29 mouse cellular contexts compared by ENCODE assay signal in genomic region chr7:34667874-34668273, GRCm38 (mm10). TPM values are rescaled to one million over a fixed set of nuclear protein-coding genes. Genes with fewer than 3 reads are reported as not detected.
DNase-seq lines count a peak whose midpoint lies in the region; ATAC-seq and TF ChIP-seq lines count a peak whose summit lies in the region.
"Had no signal": no experiment of that assay in that cellular context is flagged by ENCODE, and none has a peak within 500 bp of the region (broad histone marks: within the 10 kb centered on the region; RNA-seq: fewer than 3 reads in every experiment).

No protein-coding gene starts in this region.

- no peak overlapping the region for H3K27ac ChIP-seq in stomach, embryonic 15.5 days
- H3K27ac ChIP-seq in stomach, postnatal 0 days (replicated peaks) = no peak overlapping the region
- H3K27ac ChIP-seq in kidney, embryonic 15.5 days = peak overlapping the region; percentile 57
- H3K27ac ChIP-seq: embryonic facial prominence, embryonic 12.5 days; gastrocnemius, adult 2 months; heart, embryonic 13.5 days; hindbrain, embryonic 10.5 days; hindbrain, embryonic 15.5 days; liver, embryonic 12.5 days; midbrain, embryonic 12.5 days; neural tube, embryonic 12.5 days had no signal

- H3K4me3 ChIP-seq in stomach, embryonic 15.5 days (replicated peaks) = no peak overlapping the region
- H3K4me3 ChIP-seq in stomach, postnatal 0 days (ENCODE audit: low read depth, low read length) = no peak overlapping the region
- no peak overlapping the region for H3K4me3 ChIP-seq in kidney, embryonic 15.5 days (replicated peaks)
- H3K4me3 ChIP-seq: embryonic facial prominence, embryonic 12.5 days; gastrocnemius, adult 2 months; heart, embryonic 13.5 days; hindbrain, embryonic 10.5 days; hindbrain, embryonic 15.5 days; liver, embryonic 12.5 days; megakaryocyte, embryonic 14.5 days; midbrain, embryonic 12.5 days; myocyte; neural tube, embryonic 12.5 days had no signal

- H3K27me3 ChIP-seq in stomach, embryonic 15.5 days (replicated peaks) = 0 out of 2 replicates have a peak, but pooled peaks cover 4% of the 10 kb centered on the region
- no peaks in the 10 kb centered on the region for H3K27me3 ChIP-seq in stomach, postnatal 0 days (ENCODE audit: control insufficient read depth, insufficient read depth, low read length)
- peaks cover 4% of the 10 kb centered on the region for H3K27me3 ChIP-seq in kidney, embryonic 15.5 days

- no peak for DNase-seq in stomach, postnatal 0 days (ENCODE audit: low spot score)
- peak; percentile 66 to 76 for DNase-seq in kidney, postnatal 25 days
- no peak for DNase-seq in heart, postnatal 14 days
- no peak for DNase-seq in cerebellum, postnatal 10 days
- no peak for DNase-seq in heart, adult 11 months
- DNase-seq: adrenal gland, adult 2 months; cerebellum, adult 9-10 months; embryo, embryonic 11 days; gastrocnemius, adult 2 months; heart, postnatal 10 days; left cerebral cortex, postnatal 4 days; liver, postnatal 0 days; lung, postnatal 4 days; right cerebral cortex, postnatal 4 days; thymus, postnatal 14 days had no signal

- no peak for TF ChIP-seq CTCF in stomach, postnatal 0 days (IDR thresholded peaks at IDR 0.05; ENCODE audit: low read depth)

- no peaks in the 10 kb centered on the region for H3K36me3 ChIP-seq in stomach, embryonic 15.5 days
- no peaks in the 10 kb centered on the region for H3K36me3 ChIP-seq in stomach, postnatal 0 days (ENCODE audit: control insufficient read depth, insufficient read depth, low read length)
- H3K36me3 ChIP-seq in kidney, embryonic 15.5 days = no peaks in the 10 kb centered on the region
- H3K36me3 ChIP-seq: embryonic facial prominence, embryonic 12.5 days; heart, embryonic 13.5 days; hindbrain, embryonic 10.5 days; hindbrain, embryonic 15.5 days; liver, embryonic 12.5 days; midbrain, embryonic 12.5 days; neural tube, embryonic 12.5 days had no signal

- TF ChIP-seq EP300 in stomach, postnatal 0 days (optimal IDR thresholded peaks at IDR 0.05) = no peak

- no peak overlapping the region for H3K4me2 ChIP-seq in stomach, embryonic 15.5 days
- no peak overlapping the region for H3K4me2 ChIP-seq in stomach, postnatal 0 days (replicated peaks; ENCODE audit: low read depth)
- no peak overlapping the region for H3K4me2 ChIP-seq in kidney, embryonic 15.5 days
- H3K4me2 ChIP-seq: embryonic facial prominence, embryonic 12.5 days; heart, embryonic 13.5 days; hindbrain, embryonic 15.5 days; liver, embryonic 12.5 days; midbrain, embryonic 12.5 days; neural tube, embryonic 12.5 days had no signal

- H3K9ac ChIP-seq in stomach, embryonic 15.5 days = no peak overlapping the region
- H3K9ac ChIP-seq in stomach, postnatal 0 days (ENCODE audit: low read length) = no peak overlapping the region
- no peak overlapping the region for H3K9ac ChIP-seq in kidney, embryonic 15.5 days
- H3K9ac ChIP-seq: embryonic facial prominence, embryonic 12.5 days; heart, embryonic 13.5 days; hindbrain, embryonic 15.5 days; liver, embryonic 12.5 days; liver, postnatal 0 days; midbrain, embryonic 12.5 days; neural tube, embryonic 12.5 days had no signal

- 0 out of 2 replicates have a peak, but pooled peaks have one; percentile 16 for ATAC-seq in stomach, embryonic 15.5 days (ENCODE audit: insufficient read depth, low FRiP score, low read depth)
- no peak for ATAC-seq in stomach, postnatal 0 days (ENCODE audit: low FRiP score, low TSS enrichment)
- peak; percentile 63 for ATAC-seq in kidney, embryonic 15.5 days (replicated peaks; ENCODE audit: low FRiP score)
- ATAC-seq: activated CD4-positive, CD25-positive, alpha-beta regulatory T cell, adult 4 months; forebrain, embryonic 14.5 days; inflammation-experienced regulatory T-cells, adult 6 months; liver, embryonic 12.5 days; liver, postnatal 0 days had no signal

- 0 out of 2 replicates have a peak, but pooled peaks cover 2% of the 10 kb centered on the region for H3K4me1 ChIP-seq in stomach, embryonic 15.5 days
- H3K4me1 ChIP-seq in stomach, postnatal 0 days (replicated peaks; ENCODE audit: control insufficient read depth, insufficient read depth) = no peaks in the 10 kb centered on the region
- H3K4me1 ChIP-seq in kidney, embryonic 15.5 days = peaks cover 21% of the 10 kb centered on the region
- H3K4me1 ChIP-seq: liver, embryonic 12.5 days; megakaryocyte, embryonic 14.5 days; midbrain, embryonic 12.5 days had no signal

- no peaks in the 10 kb centered on the region for H3K9me3 ChIP-seq in stomach, embryonic 15.5 days
- no peaks in the 10 kb centered on the region for H3K9me3 ChIP-seq in stomach, postnatal 0 days (ENCODE audit: control insufficient read depth, low read length)
- no peaks in the 10 kb centered on the region for H3K9me3 ChIP-seq in kidney, embryonic 15.5 days (replicated peaks)
- H3K9me3 ChIP-seq: embryonic facial prominence, embryonic 12.5 days; heart, embryonic 13.5 days; hindbrain, embryonic 10.5 days; hindbrain, embryonic 15.5 days; liver, embryonic 12.5 days; midbrain, embryonic 12.5 days; neural tube, embryonic 12.5 days had no signal

- WGBS in stomach, embryonic 15.5 days = 47% methylated on average over 16 of the region's 16 CpGs
- 49% methylated on average over 16 of the region's 16 CpGs for WGBS in stomach, postnatal 0 days
- WGBS in kidney, embryonic 15.5 days = 40% methylated on average over 16 of the region's 16 CpGs

- intact Hi-C loops in heart, postnatal 14 days (cut with DNase I) = no loop called here

RNA-seq across cellular contexts. Expression of gene Kctd15, which starts 11.3 kb away (rescaled TPM):
- 19.2 and 20.3 TPM in 2 replicates for polyA plus RNA-seq in stomach, embryonic 15.5 days (2015; fragmentation: Nextera tagmentation; extraction: Ambion mirVana)
- polyA plus RNA-seq in stomach, postnatal 0 days (2015; fragmentation: Nextera tagmentation; extraction: Ambion mirVana) = 17.5 and 17.9 TPM in 2 replicates
- 33.4 and 37.0 TPM in 2 replicates for polyA plus RNA-seq in kidney, embryonic 15.5 days (2015; fragmentation: Nextera tagmentation; extraction: Ambion mirVana)
- 1 to 10 TPM; 3.3 to 4.0 TPM for total RNA-seq in heart, postnatal 14 days (2021)
- polyA plus RNA-seq: activated CD4-positive, CD25-positive, alpha-beta regulatory T cell, adult 4 months; inflammation-experienced regulatory T-cells, adult 6 months had no signal

Comparison
In these comparisons a context has a peak if more than half of its experiments do, and no peak if none do; other contexts are left out.
1. DNase-seq: peak in kidney, postnatal 25 days (2 of 2); none in stomach, postnatal 0 days (single experiment), heart, postnatal 14 days (0 of 2), cerebellum, postnatal 10 days (0 of 2) and heart, adult 11 months (single experiment).